Mouse (Mus musculus) adrenal gland, postnatal 10 days (tissue): ENCODE measurements around the gene Cdca7. TPM values are rescaled to one million over a fixed set of nuclear protein-coding genes. Genes with fewer than 3 reads are reported as not detected.

Source experiments
- DNase-seq: peaks from one replicate; pipeline ENCODE4 v3.0.0; 2021; ENCODE audit warnings: mixed read lengths
- long read RNA-seq, 2 experiments: library from polyadenylated mRNA; stranded (forward); transcript quantifications; one replicate each; pipeline ENCODE4 v2.0.0; 2021
- total RNA-seq, 2 experiments: library from RNA; stranded (reverse); gene quantifications; 2 replicates each; pipeline ENCODE4 v1.2.3; 2021

The Cdca7 gene
- total RNA-seq, result 10 to 100 TPM in 1 of 2 experiments, 1 to 10 TPM in 1; 9.5 to 14.5 TPM
- long read RNA-seq, experiment 1, transcript Cdca7-201 (9 exons, 2,424 nt), result major isoform, 23 of 27 reads
- long read RNA-seq, experiment 1, partial matches to known transcripts, result 2 of 27 reads
- long read RNA-seq, experiment 1, other reads (novel, unspliced or antisense), result 2 of 27 reads
- long read RNA-seq, experiment 2, transcript Cdca7-201 (9 exons, 2,424 nt), result major isoform, 15 of 16 reads
- long read RNA-seq, experiment 2, partial matches to known transcripts, result 0 of 16 reads
- long read RNA-seq, experiment 2, other reads (novel, unspliced or antisense), result 1 of 16 reads

DNA sequence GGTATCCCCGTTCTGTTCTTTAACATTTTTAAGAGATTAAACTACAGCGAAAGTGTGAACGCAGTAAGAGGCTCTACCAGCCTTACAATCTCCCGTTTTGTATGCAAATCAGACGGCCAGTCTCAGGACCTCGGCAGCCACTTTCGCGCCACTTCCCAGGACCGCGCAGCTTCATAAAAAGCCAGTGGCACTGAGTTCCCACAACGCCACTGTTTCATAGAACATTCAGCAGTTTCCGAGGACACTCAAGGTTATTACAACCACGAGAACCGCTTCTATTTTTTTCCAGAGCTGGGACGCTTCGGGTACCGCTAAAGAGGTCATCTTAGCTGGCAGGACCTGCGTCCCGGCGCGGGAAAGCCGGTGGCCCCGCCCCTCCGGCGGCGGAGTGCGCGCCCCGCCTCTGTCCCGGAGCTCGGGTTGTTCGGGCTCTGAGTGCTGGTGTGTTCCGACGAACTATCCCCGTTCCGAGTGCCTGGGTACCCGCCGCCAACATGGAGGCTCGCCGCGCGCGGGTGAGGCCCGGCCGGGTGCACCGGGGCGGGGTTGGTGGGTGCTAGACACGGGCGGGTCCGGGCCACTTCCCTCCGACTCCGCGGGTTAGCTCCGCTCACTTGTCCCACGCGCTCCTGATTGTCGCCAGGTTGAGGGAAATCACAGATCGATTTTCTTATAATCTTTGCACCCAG, at the start of gene Cdca7:
Cdca7 (plus strand) TSS at position 363 of the 689 bp plus-strand sequence.
- DNase-seq, result peak; percentile 88

DNA sequence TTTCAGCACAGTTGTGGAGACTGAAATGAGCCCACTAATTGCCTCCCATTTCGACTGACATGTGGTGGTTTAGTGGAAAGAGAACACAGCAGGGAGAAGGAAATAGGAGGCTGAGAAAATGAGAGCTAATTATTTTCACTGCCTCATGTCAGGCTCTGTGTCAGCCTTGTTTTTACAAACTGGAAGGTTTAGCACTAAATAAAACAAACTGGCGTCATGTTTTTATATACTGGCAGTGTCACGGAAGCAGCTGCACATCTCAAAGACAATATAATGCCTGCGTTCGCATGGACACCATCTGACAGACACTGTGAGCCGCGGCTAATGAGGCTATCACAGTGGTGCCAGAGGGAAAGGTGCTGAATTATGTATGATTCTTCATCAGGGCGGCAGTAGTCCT, 49.2 kb upstream of the Cdca7 start:
- DNase-seq, result no peak

DNA sequence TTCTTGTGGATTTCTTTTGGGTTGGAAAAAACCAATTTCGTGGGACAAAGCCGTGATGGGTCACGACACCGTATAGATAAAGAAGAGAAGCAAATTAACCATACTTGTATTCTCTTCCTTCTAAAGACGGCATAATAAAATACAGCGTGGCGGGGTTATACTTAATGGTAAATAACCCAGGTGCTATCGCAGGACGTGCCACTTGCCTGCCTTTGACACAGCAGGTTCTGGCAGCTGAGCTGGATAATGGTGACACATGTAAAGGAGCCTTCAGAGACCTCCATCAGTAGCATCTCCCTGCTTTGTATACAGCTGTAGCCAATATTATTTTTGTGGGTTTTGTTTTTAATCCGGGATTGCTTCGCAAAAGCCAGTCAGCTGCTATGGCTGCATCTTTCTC, 48.7 kb upstream of the Cdca7 start:
- no peak for DNase-seq

DNA sequence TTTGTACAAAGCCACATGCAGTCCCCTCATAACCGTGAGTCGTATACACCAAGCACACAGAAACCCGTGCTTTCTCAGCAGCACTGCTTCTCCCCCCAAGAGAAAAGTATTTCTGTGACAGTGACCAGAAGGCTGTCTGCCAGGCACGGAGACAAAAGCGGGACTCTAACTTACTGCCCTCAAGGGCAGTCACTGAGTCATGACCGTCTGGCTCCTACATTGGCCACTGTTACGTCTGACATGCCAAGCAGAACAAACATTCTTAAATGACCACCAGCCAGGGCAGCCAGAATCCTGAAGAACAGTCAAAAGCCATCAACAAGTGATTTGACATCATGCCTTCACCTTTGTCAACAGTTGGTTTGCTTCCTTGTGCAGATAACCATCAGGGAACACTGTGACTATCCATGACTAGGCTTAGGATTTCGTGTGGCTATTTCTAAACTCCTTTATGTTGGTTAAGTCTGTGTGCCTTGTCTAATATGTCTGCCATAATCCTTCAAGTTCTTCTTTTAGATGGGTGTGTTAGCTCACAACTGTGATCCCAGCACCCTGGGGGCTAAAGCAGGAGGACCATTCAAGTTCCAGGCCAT, 36.9 kb upstream of the Cdca7 start:
- DNase-seq, result peak; percentile 59

DNA sequence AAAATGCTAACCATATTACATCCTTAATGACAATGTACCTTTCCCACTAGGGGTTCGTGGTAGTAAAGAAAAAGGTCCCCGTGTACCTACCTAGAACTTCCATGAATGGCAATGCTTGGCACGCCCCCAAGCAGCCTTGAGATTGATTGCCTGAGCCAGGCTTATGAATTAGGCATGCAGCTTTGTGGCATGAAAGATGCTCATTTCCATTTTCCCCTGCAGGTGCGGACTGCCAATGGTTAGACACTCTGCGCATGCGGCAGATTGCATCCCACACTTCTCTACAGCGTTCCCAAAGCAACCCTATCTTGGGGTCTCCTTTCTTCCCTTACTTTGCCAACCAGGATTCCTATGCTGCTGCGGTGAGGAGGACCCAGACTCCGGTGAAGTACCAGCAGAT, 34.9 kb upstream of the Cdca7 start:
- no peak for DNase-seq

DNA sequence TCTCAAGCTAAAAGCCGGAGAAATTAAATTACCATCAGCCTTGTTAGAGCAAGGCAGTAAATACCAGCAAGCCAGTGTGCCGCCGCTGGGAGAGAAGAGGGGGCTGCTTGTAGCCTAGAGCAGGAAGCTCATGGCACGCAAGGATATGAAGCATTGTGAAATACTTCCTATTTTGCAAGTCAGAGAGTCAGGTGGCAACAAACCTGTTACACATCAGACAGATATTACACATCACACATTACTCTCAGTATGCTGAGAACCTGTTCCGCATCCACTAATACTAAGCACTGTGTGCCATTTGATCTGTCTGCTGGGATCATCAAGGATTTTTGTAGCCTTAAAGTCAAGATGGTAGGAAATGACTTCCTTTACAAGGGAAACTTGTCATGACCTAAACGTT, 33.1 kb upstream of the Cdca7 start:
- DNase-seq, result no peak

DNA sequence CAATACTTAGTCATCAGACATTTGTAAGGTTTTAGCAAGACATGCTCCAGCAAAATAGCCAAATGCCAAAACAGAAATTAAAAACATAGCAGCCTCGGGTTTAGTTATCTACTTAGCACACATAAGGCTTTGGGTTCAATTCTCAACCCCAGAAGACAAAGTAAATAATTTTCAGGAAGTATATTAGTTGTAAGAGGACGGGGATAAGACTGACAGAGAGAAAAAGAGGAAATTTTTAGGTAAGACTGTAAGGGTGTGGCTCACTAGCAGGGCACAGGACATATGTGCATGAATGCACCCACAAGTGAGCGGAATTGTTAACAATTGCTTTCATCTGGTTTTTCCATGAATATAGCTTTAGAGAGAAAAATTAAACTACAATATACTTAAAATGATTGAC, 32.0 kb upstream of the Cdca7 start:
- DNase-seq, result no peak

DNA sequence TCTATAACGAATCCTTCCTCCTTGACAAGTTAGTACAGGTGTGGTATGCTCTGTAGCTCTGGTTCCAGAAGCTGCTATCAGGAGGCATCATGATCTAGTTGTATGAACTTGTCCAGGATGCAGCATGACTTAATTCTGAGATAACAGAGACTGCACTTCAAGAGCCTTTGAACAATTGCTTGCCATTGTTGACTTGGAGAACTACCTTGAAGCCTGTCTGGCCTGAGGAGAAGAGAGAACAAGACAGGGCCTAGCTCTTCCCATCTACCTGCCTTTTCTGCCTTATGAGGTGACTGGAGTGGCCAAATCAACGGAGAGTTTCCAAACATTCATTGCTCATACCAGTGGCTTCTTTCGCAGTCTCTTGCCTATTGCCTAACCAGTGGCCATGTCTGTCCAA, 29.9 kb upstream of the Cdca7 start:
- DNase-seq, result no peak

DNA sequence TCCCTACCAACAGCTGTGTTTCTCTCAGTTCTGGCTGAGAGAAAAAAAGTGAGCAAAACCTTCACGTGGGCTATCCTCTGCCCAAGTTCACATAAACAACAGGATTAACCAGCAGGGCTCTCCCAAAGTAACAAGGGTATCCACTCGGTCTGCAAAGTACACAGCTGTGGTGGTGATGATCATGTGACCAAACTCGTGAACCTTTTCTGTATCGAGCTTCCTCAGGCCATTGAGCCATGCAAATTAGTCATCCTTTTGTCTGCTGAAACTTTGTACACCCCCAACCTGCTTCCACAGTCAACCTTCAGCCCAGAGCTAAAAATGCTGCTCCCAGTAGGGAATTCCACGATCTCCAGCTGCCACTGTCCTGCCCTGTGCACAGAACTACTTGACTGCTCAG, 29.3 kb upstream of the Cdca7 start:
- no peak for DNase-seq

DNA sequence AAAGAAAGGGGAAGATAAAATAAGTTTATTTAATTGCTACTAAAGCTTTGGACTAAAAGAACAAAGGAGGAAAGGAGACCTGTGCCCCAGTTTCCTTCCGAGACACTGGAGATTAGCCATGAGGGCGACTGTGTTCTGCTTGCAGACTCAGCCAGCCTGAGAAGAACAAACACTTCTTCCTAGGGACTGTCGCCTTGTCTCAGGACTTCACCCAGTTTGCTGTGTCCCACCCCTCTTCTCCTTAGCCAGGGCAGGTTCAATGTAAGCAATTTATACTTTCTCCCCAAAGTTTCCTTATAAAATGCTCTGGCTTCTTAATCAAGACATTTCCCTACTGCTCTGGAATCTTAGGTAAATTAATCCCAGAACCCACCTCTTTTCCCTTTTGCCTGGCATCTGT, 22.4 kb upstream of the Cdca7 start:
- DNase-seq, result peak; percentile 6

DNA sequence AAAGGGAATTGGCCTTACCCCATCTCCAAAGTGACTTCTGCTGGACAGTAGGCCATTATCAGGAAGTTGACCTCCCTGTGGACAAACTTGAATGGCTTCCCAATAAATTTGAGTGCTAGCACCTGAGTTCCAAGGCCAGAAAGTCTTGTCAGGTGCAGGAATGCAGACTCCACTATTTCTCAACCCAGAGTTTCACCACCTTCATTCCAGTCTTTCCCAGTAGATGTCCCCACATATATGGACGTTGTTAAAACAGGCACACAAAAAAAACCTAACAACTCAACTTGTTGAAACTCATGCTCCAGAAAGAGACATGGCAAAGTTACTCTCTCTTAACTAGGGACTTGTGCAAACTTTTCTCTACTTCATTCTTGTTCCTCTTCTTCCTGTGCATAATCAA, 19.8 kb upstream of the Cdca7 start:
- DNase-seq, result no peak

DNA sequence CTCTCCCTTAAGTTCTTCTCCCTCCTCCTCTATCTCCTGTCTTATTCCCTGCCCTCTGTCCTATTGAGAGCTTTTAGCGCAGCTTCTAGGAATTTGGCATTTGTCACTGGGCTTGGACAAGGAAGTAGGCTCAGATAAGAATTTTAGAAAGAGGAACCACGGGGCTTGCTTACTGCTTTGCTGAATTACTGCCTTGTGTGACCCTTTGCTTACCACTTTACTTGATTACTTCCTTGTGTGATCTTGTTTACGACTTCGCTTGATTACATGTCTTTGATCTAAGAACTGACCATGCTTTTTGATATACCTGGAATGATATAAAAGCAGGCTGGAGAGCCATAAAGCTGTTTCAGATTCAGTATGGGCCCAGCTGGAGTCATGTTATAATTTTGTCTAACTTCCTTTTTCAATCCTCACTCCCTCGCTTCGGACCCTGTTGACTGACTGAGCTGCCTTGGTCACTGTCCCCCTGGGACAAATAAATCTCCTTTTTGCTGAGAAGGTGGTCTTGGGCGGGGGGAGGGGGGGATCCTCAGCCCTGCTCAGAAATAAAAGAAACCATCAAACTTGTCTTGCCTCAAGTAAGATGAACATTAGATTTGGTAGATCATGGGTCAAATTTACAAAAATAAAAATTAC, 11.5 kb upstream of the Cdca7 start:
- DNase-seq, result no peak

DNA sequence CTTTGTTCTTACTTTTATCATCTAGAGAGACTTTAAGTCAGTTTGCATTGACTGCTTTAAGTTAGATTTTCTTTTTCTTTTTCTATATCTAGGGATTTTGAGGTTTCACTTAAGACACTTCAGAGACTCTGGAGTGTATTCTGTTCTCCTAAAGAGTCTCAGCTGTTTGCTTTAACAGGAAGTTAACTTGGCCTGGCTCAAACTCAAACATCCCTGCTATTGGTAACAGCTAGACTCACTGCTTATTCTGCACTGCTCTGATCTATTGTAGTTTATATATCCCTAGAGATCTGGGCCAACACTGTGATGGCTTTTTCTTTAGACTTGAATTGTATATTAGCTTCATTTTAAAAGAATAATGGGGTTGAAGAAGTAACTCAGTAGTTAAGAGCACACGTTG, 8.4 kb upstream of the Cdca7 start:
- no peak for DNase-seq

DNA sequence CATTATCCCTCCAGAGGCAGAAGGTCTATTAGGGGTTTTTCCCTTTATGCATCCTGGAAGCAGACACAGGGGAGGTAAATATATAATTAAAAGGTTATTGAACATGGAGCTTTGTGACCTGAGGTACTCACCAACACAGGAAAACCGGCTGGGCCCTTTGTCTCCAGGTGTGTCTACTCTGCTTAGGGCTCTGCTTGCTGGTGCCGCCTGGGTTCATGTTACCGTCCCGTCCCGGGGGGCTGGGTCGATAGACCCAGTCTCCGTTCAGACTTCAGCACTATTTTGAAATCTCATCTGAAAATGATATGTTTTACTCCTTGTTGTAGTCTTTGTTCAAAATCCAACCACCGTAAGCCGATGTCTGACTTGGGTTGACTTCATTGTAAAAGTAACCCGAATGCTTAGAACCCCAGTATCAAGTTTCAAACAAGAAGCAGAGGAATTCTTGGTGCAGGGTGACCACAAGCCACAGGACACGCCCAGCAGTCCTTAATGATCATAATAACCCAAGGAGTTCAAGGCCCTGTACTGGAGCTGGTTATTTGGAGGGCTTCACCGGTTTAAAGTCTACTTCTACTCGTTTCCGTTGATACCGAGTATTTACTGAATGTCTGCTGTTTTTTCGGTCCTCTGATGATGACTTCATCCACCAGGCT, 4.4 kb upstream of the Cdca7 start:
- DNase-seq, result no peak

DNA sequence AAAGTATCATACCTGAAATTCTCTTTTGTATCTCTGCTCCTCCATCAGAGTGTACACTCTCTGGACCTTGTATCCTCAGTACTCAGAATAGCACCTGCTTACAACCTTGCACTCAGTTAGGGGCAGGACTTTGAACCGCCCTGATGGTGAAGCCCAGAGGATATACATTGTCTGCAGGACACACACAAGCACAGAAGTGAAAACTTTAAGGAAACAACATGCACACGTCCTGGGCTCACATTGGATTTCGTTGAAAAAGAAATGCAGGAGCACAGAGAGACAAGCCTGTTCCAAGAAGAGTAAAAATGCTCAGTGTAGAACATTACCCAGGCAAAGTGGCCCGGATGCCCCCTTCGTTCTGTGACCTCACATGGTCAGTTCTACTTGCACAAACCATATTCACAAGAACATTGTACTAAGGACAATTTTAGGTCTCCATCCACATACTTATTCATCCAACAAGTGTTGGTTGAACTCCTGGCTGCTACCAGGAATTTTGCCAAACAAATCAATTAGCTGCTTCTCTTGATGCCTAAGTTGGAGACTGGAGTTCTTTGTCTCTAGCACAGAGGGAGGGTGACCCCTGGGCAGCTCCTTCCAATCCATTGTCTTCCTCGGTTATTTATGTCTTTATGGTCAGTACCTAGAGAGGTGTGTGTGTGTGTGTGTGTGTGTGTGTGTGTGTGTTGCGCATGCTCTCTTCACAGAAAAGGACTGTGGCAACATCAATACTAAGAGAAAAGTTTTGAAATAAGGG, 1.2 kb upstream of the Cdca7 start:
- no peak for DNase-seq

DNA sequence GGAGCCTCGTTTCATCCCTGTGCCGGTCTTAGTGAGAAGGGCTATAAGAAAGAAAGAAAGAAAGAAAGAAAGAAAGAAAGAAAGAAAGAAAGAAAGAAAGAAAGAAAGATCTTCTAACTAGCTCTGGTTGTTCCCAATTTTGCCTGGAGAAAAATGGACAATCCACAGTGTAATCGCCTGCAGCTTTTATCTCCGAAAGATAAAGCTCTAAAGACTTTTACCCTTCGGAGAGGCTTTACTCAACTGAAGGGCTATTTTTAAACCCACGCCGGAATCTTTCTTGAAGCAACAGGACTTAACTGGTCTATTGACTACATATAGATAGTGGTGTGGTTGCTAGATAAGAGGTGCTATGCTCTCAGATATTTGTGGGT, 549 bp upstream of the Cdca7 start:
- DNase-seq, result no peak

DNA sequence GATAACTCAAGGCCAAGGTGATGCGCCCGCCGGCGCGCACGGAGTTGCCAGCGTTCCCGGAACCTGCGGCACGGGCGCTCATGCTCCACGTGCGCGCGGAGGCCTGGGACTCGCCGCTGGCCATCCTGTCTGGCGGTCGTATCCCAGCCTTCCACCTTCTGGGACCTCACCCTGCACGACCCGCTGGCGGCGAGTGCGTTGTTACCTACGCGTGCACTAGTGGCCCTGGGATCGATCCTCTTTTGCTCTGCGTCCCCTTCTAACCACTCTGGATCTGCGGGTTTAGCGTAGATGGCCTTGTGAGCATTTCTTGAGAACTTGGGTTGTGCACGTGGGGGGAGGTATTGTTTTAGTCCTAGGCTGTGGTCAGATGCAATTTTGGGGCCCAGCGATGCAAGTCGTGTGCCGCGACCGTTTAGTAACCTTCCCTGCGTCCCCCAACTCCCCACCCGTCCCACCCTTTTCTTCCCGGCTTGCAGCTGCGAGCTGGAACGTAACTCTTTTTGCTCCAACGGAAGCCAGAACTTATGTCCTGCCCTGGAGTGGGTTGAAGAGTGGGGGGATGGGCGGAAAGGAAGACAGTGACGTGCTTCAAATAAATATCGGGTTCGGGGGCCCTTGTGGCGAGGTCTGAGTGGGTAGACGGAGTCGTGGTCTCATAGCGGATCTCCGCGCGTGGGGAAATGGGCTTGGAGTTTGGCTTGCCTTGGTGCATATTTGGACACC, 690 bp downstream of the Cdca7 start:
- peak; percentile 41 for DNase-seq

DNA sequence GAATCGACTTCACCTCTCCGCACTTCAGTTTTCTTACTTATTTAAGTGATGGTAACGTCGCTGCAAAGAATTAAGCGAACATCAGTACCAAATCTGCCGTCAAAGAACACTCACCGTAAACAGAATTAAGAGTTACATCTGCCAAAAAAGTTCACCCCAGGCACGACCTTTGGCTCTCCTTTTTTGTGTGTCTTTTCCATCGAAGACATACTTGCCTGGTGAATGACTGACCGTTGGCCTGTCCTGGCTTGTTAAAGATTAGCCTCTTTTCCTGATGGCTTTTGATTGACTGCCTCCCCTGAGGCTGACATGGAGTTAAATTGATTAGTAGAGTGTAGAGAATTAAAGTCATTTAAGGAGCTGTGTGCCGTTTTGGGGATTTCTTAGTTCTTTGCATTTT, 1.3 kb downstream of the Cdca7 start:
- DNase-seq, result peak; percentile 9

DNA sequence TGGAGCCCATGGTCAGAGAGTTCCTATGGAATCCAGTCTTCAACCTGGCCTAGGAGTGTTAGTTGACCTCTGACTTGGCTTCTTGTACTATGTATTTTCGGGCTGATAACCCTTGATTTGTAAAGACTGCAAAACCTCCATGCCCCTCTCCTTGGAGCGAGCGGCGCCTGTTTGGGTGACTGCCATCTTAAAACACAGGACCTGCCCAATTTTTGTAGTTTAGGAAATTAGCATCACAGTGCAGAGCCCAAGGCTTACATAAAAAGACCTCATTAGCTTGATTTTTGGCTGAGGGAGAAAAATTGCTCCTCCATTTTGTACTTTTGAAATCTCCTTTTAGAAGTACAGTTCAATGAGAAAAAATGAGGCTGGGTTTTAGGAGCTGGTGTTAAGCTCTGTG, 2.2 kb downstream of the Cdca7 start:
- no peak for DNase-seq

DNA sequence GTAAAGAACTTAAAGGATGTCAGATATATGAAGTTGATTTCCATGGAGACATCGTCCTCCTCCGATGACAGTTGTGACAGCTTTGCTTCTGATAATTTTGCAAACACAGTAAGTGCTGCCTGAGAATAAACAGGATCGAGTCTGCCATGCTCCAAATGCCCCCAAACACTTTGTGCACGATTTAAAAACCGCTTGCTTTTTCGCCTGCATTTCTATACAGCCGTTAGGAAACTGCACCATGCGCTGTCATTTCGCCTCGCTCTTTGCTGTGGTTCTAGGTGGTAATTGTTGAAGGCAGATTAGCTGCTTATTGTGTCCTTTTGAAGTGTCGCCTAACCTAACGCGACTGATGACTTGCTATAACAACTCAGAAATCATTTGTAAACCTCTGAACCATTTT, 3.0 kb downstream of the Cdca7 start:
- no peak for DNase-seq

DNA sequence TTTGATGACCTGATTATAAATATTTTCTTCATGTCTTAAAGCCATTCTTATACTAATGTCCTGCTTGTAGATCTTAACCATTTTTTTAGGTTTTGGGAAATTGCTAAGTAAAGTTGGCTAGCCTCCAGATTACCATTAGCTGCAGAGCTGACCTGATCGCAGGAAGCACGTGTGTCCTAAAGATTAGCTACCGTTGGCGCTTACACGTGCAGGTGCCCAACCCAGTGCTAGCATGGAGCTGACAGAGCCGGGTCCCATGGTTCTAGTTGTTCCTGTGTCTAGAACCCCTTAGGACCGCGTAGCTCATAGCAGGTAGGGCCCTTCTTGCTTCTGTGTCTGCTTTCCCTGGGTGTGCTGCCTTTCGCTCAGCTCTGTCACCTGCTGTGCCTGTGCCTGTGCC, 3.9 kb downstream of the Cdca7 start:
- no peak for DNase-seq
